Mouse (Mus musculus): ENCODE results near the gene Hsf3.
"Not testable (repeated sequence)": the region's sequence is repeated elsewhere in the genome, so short reads cannot be mapped to it uniquely, and the experiment has no call there.

The Hsf3 gene

GRCm38 (mm10) chrX:96456201-96456963 is at the start of gene Hsf3:
Gene Hsf3, minus strand, starts transcription at chrX:96456294.
- ATAC-seq (ENCODE audit: low TSS enrichment) = no peak

GRCm38 (mm10) chrX:96501580-96501979 is 45.5 kb upstream of the Hsf3 start:
- no peak for ATAC-seq (ENCODE audit: low TSS enrichment)

GRCm38 (mm10) chrX:96455149-96455548 is 945 bp downstream of the Hsf3 start, which contains the start of gene Heph:
Gene Heph, plus strand, starts transcription at chrX:96455359.
- no peak for ATAC-seq (ENCODE audit: low TSS enrichment)

DNA sequence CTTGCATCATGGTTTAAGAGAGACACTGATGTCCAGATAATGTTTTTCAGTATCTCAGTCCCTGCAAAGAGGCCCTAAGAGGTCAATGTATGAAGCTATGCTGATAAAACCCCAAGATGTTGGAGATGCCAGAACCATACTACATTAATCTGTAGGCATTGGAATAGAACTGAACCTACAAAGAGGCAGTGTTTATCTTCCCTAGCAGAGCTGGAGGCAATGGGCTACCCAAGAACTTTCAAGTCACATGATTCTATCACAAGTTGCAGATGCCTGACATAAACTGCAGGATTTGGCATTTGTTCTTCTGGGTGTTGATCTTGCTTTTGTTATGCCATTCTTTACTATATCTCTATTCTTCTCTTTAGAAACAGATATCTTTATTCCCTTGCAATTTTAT is 36.7 kb downstream of the Hsf3 start:
- no peak for ATAC-seq (ENCODE audit: low TSS enrichment)

DNA sequence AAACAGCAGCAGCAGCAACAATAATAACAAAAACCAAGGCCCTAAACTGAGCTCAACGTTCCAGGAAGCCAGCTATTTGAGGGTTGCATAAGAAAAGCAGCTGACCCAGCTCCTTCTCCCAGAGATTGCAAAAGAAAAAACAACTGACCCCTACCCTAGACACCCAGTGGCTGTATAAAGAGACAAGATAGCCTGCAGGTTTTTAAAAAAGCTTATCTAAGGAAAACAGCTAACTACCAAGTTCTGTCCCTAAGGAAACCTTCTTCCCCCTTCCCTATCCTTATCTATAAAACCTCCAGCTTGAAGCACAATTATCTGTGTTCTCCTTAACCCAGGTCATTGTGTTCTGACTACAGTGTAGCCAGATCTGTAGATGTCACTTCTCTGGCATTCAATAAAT is 38.4 kb downstream of the Hsf3 start:
- ATAC-seq (ENCODE audit: low TSS enrichment) = no peak

DNA sequence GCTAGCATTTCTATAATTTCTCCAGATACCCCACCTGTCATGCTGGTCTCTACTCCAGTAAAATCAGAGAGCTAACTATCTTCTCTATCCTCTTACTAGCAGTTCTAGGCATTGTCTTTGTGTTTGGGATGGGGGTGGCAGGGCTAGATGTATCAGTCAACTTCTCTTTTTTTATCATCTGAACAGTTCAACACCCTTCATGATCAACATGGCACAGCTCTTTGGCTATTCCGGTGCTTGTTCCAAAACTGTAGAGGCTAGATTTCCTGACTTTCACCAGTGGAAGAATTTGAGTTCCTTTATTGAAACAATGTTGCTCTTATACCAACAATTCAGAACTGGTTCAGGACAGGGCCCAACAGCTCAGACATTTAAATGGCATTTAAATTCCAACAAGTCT is 39.1 kb downstream of the Hsf3 start:
- ATAC-seq (ENCODE audit: low TSS enrichment) = no peak

- ATAC-seq (ENCODE audit: low TSS enrichment) = not testable (repeated sequence)
These were observed 40.7 kb downstream of the Hsf3 start for GRCm38 (mm10) chrX:96415351-96415750.

DNA sequence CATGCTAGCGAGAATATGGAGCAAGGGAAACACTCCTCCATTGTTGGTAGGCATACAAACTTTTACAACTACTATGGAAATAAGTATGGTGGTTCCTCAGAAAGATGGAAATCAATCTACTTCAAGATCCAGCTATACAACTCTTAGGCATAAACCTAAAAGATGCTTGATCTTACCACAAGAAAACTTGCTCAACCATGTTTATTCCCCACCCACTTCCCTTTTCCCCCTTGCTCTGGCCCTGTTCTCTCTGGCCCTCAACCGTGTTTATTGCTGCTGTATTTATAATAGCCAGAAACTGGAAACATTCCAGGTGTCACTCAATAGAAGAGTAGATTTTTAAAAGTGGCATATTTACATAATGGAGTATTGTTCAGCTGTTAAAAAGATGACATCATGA is 117.0 kb downstream of the Hsf3 start:
- no peak for ATAC-seq (ENCODE audit: low TSS enrichment)

DNA sequence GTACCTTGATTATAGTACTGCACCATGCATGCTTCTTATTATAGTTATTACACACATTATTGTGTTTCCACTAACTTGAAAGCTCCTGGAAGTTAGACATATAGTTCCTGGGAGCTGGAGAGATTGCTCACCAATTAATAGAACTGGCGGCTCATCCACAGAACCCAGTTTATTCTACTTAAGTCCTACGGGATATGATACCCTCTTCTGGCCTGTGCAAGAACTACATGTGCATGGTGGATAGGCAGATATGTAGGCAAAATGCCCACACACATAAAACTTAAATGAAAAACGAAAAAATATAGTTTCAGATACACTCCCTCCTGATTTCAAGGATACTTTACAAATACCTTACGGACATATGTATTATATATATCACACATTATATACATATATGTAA is 126.3 kb downstream of the Hsf3 start:
- no peak for ATAC-seq (ENCODE audit: low TSS enrichment)

DNA sequence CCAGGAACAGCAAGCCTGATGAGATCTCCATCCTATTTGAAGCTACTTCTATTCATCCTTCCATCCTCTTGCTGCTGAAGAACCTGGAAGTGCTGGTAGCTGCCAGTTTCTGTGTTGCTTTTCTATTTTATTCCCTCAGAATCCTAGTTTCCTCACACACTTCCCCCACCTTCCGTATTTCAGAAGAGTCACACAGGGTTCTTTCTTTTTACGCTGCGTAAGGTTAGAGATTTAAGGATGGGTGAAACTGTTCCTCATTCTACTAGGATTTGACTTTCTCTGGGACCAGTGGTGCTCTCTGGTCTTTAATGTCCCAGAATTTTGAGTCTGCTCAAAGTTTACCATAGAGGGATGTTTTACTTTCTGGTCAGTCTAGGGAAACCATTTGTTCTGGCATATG is 162.8 kb downstream of the Hsf3 start, which contains the start of gene Vsig4:
Gene Vsig4, minus strand, starts transcription at position 101 of the 400 bp plus-strand sequence.
- no peak for ATAC-seq (ENCODE audit: low TSS enrichment)

- no peak for ATAC-seq (ENCODE audit: low TSS enrichment)
These were observed 199.6 kb downstream of the Hsf3 start for GRCm38 (mm10) chrX:96256509-96256908.

Data from frontal cortex, adult (tissue).